Mouse (Mus musculus): ENCODE measurements around the gene Mast3.

- no peak for TF ChIP-seq TAL1 (IDR thresholded peaks at IDR 0.05; ENCODE audit: low read length)
- TF ChIP-seq GATA1 (IDR thresholded peaks at IDR 0.05; ENCODE audit: low read length) = no peak
Measured at GRCm38 (mm10) chr8:70767503-70767902, 37.4 kb downstream of the Mast3 start.

All from erythroblast, embryonic 14.5 days (primary cell).